Mouse (Mus musculus) ES-E14 (cell line): Measurements from ENCODE around the gene Zfp341.

Experiments used
- CHD2 ChIP-seq: IDR thresholded peaks from 2 replicates; pipeline ENCODE4 v1.6.1; 2014; ENCODE audit warnings: mild to moderate bottlenecking, low read depth, low read length, inconsistent platforms
- HCFC1 ChIP-seq: IDR thresholded peaks from 2 replicates; pipeline ENCODE4 v1.6.1; 2012; ENCODE audit warnings: low read length, inconsistent platforms, borderline replicate concordance; ENCODE audit not compliant: insufficient read depth
- MAFK ChIP-seq: IDR thresholded peaks from 2 replicates; pipeline ENCODE4 v1.6.1; 2014; ENCODE audit warnings: mild to moderate bottlenecking, low read depth, low read length, inconsistent platforms; ENCODE audit not compliant: insufficient read depth
- ZC3H11A ChIP-seq: IDR thresholded peaks from 2 replicates; pipeline ENCODE4 v1.6.1; 2012; ENCODE audit warnings: low read depth, mild to moderate bottlenecking, inconsistent platforms, low read length, borderline replicate concordance
- ZNF384 ChIP-seq: IDR thresholded peaks from 2 replicates; pipeline ENCODE4 v1.6.1; 2012; ENCODE audit warnings: low read depth, low read length, inconsistent platforms

GRCm38 (mm10) chr2:154695690-154696089, 82.6 kb downstream of the Zfp341 start:
- TF ChIP-seq HCFC1 (no peak), MAFK (no peak), CHD2 (no peak), ZNF384 (no peak), ZC3H11A (no peak)
